Mouse (Mus musculus): Measurements from ENCODE around the gene Nptn. TPM values are rescaled to one million over a fixed set of nuclear protein-coding genes. Genes with fewer than 3 reads are reported as not detected.
A peak's percentile ranks its signal among the peaks of the same experiment; 100 is the strongest.
"Not testable (repeated sequence)": the region's sequence is repeated elsewhere in the genome, so short reads cannot be mapped to it uniquely, and the experiment has no call there.

Gene Nptn
- total RNA-seq, 4 experiments from 2014 or later = 672 to 816 (median 749) TPM

DNA sequence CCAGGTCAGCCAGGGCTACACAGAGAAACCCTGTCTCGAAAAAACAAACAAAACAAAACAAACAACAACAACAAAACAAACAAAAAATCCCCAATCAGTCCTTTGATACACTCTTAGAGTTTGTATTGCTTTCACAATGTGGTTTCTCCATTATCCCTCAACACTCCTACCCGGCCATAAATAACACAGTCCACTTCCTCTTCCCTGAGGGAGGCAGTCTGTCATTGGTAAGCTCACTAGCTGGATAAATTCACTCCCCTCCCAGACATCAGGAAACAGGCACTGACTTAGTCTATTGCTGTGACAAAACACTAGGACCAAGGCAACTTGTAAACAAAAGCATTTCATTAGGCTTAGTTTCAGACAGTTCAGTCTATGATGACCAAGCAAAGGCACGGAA lies 21.8 kb upstream of the Nptn start:
- DNase-seq (ENCODE audit: low spot score in 2 of 2) = no peak

DNA sequence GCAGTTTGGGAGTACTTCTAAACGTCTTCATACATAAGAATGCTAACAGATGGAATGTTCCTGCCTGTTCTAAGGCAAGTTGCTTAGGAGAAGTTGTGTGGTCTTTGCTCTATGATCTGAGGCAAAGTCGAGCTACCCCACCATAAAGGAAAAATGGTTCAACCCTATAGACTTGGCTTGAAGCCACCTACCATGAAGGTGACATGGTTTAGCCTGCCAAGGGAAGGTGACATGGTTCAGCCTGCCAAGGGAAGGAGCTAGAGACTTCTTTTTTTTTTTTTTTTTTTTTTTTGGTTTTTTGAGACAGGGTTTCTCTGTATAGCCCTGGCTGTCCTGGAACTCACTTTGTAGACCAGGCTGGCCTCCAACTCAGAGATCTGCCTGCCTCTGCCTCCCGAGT lies 16.1 kb upstream of the Nptn start:
- DNase-seq (ENCODE audit: low spot score in 2 of 2) = not testable (repeated sequence)

DNA sequence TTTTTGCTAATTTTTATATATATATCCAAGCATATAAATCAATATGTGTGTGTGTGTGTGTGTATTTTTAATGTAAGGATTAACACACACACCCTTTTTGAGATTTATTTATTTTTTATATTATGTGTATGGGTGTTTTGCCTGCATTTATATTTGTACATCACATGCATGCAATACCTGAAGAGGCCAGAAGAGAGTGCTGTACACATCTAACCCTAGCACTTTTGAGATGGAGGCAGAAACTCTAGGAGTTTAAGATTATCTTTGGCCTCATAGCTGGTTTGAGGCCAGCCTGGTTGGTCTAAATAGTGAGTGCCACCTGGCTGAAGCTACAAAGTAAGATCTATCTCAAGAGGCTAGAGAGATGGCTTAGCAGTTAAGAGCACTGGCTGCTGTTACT lies 14.4 kb upstream of the Nptn start:
- no peak for DNase-seq (ENCODE audit: low spot score in 2 of 2)

DNA sequence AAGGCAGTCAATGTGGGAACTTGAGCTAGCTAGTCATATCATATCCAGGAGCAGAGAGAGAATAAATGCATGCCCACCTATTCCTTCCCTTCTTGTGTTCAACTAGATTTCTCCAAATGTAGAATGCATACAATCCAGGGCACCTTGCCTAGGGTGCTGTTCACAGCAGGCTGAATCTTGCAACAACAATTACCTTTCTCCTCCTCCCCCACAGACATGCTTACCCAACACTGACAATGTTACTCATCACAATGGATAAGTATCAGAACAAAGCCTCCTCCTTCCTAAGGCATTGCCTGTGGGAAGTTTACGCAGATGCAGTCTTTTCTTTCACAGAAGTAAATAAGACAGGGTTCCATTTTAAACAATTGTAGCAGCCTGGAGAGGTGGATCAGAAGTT lies 11.0 kb upstream of the Nptn start:
- DNase-seq (ENCODE audit: low spot score in 2 of 2) = no peak

DNA sequence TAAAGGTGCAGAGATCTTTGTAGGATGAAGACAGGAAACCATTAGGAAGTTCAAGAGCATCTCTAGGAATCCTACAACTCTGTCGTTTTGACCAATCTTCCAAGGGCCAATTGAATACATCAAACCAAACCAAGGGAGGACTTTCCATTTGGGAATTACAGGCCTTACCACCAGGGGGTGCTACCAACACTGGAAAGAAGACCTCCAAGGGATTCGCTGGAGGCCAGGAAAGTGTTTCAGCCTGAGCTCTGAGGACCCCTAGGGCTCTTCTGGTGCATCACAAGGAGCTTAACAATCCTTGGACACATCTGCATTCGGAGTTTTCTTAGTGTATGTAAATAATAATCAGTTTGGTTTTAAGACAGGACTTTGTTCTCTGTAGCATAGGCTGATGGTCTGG lies 3.4 kb upstream of the Nptn start:
- DNase-seq (ENCODE audit: low spot score in 2 of 2) = peak; percentile 76 to 88

DNA sequence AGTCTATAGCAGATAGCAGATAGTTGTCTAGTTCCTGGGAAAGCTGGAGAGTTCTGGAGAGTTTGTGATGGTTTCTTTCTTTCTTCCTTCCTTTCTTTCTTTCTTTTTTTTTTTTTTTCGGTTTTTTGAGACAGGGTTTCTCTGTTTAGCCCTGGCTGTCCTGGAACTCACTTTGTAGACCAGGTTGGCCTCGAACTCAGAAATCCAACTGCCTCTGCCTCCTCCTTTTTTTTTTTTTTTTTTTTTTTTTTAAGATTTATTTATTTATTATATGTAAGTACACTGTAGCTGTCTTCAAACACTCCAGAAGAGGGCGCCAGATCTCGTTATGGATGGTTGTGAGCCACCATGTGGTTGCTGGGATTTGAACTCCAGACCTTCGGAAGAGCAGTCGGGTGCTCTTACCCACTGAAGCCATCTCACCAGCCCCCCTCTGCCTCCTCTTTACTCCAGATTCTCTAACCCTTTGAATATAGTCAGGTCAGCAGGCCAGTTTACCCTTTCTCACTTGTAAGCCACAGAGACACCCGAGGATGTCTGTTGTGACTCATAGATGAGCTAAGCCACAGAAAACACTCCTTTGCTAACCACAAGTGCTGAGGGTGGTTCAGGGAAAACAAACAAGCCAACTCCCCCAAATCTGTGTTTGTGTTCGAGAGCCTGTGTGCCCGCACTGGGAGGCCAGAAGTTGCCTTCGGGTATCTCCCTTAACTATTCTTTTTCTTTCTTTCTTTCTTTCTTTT lies 1.4 kb upstream of the Nptn start:
- not testable (repeated sequence) for DNase-seq (ENCODE audit: low spot score in 2 of 2)

DNA sequence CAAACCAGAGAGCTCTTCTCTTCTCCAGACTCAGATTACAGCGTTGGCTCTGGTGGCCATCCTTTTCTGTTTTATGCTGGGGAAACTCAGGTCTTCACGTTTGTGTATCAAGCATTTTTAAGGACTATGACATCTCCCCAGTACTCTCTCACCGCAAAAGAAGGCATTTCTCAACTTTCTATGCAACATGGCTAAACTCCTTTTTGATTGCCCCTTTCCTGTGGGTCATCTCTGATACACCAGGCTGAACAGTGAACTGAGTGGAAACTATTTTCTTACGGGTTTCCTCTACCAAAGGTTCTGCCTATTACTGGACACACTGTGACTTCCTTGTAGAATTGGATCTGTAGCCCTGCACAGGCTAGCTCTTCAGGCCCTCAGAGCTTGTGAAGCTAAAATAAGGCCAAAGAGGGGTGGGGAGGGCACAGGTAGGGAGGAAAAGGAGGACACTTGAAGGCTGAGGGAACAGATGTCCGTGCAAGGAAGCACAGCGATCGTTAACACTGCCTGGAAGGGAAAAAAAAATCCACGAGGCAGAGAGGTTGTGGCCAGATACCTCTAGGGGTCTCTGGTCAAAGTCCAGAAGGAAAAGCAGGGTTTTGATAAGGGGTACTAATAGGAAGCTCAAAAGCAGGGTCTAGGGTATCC lies 633 bp upstream of the Nptn start:
- DNase-seq (ENCODE audit: low spot score in 2 of 2) = no peak

DNA sequence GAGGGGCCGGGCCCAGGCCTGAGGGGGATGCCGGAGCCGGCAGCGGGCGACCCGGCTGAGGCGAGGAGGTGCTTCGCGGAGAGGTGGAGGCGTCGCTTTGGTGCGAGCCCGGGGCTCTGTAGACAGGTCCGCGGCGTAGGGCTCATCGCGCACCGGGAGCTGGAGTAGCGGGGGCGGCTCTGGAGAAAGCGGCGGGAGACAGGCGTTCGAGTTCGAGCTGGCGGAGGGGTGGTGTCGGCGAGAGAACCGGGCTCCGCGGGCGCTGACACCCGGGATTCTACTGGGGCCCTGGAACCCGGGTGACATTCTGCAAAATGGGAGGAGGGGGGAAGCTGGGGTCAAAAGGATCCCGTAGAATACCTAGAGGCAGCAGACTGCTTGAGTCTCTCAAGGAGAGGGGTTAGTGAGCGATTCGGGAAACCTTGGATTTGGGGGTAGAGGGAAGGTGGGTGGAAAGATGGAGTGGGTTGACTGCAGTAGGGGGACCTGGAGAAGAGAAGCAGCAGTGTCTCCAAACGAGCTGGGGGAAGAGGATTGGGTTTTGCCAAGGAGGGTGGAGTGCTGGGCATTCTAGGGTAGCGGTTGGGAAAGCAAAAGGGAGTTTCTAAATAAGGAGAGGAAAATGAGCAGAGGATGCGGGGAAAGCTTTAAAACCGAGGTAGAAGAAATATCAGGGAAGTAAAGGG lies 684 bp downstream of the Nptn start:
- DNase-seq (ENCODE audit: low spot score in 2 of 2) = peak; percentile 37 to 39

DNA sequence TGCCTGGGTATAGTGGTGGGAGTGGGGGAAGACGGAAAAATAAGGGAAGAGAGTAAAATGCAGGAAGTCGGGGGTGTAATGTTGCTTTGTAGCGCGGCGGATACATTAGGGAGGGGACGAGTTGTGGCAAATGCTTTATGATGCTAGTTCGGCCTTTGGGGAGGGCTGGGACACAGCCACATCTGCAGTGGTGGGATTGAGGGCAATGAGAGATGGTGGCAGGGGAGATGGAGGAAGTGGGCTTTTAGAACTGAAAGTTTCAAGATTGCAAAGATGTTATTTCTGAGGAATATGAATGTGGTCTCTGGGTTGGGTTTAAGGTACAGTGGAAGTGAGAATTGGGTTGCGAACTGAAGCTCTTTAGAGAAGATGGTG lies 1.2 kb downstream of the Nptn start:
- no peak for DNase-seq (ENCODE audit: low spot score in 2 of 2)

DNA sequence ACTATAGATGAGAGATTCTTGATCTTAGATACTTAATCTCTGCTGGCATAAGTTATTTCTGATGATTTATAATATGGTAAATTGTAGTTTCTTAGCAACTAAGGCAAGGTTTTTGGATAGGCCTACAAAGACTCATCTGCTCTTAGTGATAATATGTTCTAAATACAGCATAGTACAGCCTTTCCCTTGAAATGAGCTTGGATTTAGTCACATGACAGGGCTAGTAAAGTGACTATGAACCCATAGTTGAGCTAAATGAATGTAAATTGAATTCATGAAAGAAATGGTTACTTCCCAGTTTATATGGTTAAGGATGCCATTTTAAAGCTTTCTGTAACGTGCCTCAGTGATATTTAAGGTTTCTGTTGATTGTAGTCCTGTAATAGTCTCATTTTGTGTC lies 2.3 kb downstream of the Nptn start:
- DNase-seq (ENCODE audit: low spot score in 2 of 2) = no peak

DNA sequence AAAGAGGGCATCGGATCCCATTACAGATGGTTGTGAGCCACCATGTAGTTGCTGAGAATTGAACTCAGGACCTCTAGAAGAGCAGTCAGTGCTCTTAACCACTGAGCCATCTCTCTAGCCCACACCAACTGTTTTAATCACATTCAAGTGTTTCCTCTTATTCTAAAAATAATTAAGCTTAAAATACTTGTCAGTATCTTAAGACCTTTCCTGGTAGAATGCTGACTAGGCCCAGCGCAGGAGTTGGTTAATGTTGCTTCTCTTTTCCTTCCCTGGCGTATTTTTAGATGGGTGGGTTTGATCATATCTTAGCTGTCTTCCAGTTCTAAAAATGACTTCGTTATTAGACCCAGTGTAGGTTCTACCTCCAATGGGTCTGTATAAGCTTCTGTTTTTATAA lies 6.6 kb downstream of the Nptn start:
- DNase-seq (ENCODE audit: low spot score in 2 of 2) = no peak

DNA sequence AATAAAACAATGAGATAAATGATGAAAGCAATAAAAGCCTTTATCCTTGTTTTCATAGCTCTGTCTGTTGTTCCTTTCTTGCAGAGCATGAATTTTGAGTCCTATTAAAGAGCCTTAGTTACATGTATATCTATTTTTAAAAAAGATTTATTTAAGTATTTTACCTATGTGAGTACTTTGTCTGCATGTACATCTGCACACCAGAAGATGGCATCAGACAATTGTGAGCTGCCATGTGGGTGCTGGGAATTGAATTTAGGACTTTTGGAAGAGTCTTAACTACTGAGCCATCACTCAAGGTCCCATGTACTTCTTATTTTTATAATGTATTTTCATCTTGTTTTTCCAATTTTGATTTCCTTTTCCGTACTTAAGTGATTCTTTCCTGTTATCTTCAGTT lies 13.3 kb downstream of the Nptn start:
- no peak for DNase-seq (ENCODE audit: low spot score in 2 of 2)

DNA sequence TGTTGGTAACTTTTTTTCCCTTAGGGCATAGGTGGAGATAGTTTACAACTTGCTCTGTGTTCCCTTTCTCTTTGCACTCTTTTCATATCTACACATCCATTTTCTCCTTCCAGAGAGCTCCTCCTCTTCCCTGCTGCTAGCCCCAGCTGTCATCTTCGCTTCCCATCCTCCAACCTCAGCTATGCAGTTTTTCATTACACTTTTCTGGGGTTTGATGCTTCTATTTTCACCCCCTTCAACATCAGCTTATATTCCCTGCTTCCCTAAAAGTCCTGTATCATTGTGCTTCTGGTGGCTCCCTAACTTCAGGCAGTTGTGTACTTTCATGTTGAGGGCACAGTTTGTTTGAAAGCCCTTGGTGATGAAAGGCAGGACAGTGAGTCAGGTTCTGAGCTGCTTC lies 31.8 kb downstream of the Nptn start:
- DNase-seq (ENCODE audit: low spot score in 2 of 2) = peak in 1 of 2 experiments; percentile 14

DNA sequence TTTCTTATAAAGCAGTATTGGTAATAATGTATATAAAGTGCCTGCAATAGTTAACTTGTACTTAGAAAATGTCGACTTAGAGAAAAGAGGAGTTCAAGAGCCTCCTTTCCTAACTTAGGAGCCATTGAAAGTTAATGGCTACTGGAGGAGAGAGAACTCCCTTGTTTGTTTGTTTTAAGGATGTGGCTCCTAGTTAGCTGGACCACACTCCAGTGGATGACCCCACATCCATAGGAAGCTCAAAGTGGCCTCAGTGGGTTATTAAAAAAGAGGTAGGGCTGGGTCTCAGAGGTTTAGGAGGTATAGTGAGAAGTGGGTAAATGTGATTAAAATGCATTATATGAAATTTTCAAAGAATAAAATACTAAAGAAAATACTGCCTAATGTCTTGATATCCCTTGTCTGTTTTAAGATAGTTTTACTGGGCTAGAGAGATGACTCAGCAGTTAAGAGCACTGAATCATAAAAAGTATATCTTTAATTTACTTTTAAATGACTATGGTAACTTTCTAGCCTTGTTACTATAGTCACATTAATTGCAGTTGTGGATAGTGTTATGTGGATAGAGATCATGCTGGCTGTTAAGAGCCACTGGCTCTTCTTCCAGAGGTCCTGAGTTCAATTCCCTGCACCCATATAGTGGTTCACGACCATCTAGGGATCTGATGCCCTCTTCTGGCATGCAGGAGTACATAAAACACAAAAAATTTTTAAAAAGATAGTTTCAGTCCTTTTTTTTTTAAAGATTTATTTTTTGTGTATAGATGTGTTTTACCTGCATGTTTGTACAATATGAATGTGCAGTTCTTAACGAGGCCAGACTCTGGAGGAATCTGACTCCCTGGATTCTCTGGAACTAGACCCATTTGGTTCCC lies 33.3 kb downstream of the Nptn start:
- no peak for DNase-seq (ENCODE audit: low spot score in 2 of 2)

DNA sequence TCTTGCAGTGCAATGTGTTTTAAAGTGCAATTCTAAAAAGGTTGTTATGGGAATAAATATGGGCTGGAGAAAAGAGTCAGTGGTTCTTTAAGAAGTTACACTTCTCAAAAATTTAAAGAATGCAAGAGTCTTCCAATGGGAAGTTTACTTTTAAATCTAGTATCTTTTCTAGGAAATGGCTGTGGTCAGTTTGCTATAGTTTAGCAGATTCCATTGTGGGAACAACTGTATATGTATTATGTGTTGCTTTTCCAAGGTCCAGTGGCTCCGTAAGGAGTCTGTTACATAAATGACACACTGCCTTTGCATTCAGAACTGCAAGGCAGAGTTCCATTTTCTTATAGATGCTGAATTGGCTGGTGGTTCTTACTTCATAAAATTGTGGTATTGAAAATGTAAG lies 41.0 kb downstream of the Nptn start:
- no peak for DNase-seq (ENCODE audit: low spot score in 2 of 2)

DNA sequence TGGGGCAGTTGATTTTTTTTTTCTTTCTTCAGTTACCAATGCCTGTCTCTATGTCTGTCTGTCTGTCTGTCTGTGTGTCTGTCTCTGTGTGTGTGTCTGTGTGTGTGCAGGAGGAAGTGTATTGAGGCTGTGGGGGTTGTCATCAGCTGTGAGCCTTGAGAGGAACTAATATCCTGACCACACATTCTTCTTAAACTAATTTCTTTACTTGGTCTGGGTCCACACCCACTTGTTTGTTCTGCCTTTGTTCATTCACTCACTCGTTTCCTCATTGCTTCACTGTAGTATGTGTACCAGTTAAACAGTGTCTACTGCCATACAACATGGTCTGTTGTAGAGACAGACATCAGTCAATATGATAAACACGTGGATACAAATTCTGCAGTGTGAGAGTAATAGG lies 45.2 kb downstream of the Nptn start:
- no peak for DNase-seq (ENCODE audit: low spot score in 2 of 2)

DNA sequence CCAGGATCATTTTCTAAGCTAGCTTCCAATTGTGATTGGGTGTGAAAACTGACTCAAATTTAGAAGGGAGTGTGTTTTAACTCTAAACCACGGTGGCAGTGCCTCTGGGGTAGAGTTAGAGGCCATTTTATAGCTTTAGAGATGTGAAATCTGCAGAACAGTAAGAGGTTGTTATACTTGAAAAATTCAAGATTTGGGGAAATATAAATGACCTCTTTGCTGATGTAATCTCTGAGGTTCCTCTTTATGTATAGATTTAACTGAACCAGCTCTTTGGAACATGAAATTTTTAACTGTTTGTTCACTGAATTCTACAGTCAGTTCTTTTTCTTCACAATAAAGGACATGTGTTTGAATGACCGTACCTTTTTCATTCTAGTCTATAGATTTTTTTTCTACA lies 48.4 kb downstream of the Nptn start:
- no peak for DNase-seq (ENCODE audit: low spot score in 2 of 2)

DNA sequence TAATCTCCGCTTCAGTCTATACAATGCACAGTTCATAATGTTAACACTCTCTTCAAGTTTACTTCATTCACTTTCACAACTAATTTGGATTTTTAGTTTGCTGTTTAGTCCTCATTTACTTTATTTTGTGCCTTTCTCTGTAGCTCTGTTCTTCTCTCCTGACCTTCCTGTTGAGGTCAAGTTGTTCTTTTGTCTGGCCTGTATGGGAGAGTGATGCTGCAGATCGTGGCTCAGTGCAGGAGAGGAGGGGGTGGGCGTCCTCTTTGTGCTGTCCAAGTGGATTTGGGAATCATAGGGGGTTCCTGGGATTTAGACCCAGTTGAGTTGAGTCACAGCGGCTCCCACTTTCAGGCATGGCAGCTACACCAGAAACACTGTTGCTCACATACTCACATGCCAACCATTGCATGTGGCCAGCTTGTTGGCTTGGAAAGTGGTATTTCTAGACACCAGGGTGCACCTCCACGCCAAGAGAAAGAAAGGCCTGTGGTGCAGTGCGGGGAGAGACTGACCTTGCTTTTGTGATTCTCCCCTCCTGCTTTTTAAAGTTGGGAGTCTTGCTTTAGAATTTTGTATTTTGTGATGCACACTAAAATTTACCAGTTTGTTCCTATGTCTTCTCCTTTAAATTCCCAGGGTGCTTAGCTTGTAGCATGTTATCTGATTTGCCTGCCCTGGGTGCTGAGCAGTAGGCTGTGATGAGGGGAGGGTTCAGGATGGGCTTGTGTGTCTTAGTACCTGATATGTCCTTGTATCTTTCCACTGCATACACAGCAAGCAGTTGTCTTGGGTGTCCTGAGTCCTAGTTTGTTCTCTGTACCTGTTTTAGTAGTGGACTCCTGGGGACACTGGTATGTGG lies 66.6 kb downstream of the Nptn start:
- DNase-seq (ENCODE audit: low spot score in 2 of 2) = no peak

DNA sequence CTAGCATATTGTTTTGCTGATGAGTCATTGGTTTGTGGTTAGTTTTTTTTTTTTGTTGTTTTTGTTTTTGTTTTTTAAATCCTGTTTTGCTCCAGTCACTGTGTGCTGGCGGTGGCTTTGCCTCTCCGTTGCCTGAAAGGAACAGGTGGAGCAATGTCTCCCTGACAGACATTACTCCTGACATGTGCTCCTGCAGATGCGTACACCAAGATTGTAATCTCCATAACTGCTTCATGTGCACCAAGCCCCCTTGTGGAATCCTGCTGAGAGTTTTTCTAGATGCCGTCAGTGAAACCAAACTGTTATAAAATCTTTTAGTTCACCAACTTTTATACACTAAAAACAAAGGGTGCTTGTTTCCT lies 67.2 kb downstream of the Nptn start:
- DNase-seq (ENCODE audit: low spot score in 2 of 2) = no peak

DNA sequence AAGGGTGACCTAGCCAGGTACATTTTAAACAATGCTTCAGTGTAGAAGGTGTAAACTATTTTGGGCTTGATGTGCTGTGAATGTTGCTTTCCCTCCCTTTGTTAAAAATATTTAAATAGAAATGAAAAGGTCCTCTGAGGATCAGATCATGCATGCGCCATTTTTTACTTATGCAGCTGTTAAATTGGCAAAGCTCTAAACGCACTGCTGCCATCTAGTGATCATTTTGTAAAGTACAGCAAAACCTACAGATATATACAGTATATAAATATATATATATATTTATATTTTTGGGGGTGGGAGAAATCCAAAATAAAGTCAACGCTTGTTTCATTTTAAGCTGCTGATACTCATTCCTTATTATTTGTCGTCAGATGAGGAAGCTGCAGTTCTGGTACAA lies 70.0 kb downstream of the Nptn start:
- DNase-seq (ENCODE audit: low spot score in 2 of 2) = no peak

DNA sequence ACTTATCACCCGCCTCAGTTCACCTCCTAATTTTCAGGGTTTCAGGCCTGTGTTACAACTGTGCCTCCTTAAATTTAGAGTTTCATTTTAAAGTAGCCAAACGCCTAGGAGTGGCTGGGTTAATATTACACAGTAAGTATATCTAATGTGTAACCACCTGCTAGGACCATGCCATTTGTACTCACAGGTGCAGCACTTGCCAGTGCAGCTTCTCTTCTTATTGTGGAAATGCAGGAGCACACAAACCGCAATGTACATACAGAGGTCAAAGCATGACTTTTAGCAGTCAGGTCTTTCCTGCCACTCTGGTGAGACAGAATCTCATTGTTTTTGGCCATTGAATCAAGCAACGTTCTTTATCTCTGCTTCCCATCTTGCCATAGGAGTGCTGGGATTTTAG lies 72.5 kb downstream of the Nptn start:
- no peak for DNase-seq (ENCODE audit: low spot score in 2 of 2)

All from layer of hippocampus, adult 8-10 months (tissue).